Mouse (Mus musculus): Measurements from ENCODE around the gene Aplp2. TPM values are rescaled to one million over a fixed set of nuclear protein-coding genes. Genes with fewer than 3 reads are reported as not detected.

Gene Aplp2
- total RNA-seq (2021): 100 to 1,000 TPM; 311 to 312 TPM

DNA sequence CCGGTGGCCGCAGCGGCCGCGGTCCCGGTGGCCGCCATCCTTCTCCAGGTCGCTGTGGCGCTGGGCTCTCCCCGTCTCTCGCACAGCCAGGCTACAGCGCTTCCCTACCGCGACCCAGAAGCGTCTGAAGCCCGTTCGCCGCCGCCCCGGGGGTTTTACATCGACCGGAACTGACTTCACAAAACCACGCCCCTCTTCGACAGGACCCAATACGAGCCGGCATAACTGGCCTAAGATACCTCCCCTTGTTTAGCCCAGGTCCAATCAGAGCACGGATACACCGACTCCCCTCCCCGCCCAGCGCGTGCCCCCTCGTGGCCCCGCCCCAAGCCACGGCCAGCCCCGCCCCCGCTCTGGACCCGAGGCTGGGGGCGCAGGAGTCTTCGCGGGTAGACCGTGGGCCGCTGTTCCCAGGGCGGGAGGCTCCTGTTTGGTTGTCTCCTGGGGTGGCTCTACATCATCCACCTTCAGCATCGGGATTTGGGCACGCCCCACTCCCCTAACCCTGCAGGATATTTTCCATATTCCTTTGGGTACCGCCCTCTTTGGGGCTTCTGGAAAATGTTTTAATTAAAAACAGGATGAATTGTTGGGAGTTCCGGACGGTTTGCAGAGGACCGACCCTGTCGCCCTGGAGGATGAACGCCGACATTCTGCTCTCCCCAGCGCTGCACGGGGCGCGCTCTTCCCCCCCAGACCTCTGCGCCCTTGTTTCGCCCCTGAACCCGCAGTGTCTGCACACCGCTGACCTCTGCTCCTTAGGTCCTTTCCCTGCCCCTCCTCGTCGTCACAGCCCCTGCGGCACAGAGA lies at the start of gene Aplp2:
Gene Aplp2 (minus strand): TSS at position 126 of the 810 bp plus-strand sequence.
- peak; percentile 98 for DNase-seq

DNA sequence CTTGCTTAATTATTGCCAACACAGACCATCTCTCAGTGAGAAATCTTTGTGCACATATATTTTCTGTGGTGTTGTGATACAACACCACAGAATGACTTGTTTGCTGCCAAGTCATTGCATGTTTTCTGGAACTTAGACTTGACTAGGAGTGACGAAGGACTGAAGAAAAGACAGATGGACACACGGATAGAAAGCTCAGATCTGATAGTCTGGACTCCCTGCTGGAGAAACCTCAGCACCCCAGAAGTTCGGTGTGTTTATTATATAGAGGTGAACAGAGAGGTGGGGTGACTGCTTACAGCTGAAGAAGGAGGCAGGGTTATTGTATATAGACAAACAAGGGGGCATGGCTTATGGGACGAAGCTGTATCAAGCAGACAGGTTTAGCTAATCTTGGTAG lies 48.6 kb upstream of the Aplp2 start:
- no peak for DNase-seq

DNA sequence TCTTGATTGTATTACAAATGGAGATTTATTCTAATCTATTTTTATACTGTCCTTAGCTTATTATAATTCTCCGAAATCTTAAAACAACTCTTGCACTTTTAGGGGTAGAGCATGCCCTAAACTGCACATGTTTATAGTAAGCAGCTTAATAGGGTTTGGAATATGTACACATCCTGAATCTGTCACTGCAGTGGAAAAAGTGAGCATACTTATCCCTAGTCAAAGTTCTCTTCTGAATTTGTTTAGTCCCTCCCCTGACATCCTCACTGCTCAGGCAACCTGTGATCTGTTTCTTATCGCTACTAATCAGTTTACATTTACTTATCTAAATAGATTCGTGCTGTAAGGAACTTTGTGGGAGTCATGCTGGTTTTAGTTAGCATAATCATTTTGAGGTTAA lies 46.6 kb upstream of the Aplp2 start:
- no peak for DNase-seq

- no peak for DNase-seq
Measured at GRCm38 (mm10) chr9:31255953-31256352, 44.3 kb upstream of the Aplp2 start.

GRCm38 (mm10) chr9:31254697-31255004 lies 43.0 kb upstream of the Aplp2 start:
- no peak for DNase-seq

DNA sequence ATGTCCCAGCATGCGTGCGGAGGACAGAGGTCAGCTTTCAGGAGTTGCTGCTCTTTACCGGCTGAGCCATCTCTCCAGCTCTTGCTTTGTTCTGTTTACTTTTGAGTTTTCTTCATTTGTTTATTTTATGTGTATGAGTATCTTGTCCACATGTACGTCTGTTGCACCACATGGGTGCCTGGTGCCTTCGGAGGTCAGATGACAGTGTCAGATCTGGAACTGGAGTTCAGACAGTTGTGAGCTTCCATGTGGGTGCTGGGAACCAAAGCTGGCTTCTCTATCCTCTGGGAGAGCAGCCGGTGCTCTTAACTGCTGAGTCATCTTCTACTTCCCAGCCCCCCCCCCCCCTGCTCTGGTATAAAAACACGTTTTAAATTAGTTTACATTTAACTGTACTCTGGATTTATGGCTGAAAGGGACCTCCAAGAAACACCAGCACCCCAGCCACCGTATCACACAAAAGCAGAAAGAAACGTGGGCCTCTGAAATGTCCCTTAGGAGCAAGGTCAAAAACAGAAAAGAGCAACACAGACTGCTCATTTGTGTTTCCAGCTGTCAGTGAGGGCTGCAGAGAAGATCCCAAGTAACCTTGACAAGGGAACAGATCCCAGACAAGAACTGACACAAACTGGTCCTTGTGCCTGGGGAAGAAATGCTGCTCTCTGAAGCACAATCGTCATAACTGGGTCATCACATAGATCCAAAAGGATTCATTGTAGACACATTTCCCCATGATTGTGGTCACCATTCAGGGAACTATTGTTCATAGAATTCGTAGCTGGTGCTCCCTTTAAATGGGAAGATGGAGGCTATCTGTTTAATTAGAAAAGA lies 42.5 kb upstream of the Aplp2 start:
- no peak for DNase-seq

DNA sequence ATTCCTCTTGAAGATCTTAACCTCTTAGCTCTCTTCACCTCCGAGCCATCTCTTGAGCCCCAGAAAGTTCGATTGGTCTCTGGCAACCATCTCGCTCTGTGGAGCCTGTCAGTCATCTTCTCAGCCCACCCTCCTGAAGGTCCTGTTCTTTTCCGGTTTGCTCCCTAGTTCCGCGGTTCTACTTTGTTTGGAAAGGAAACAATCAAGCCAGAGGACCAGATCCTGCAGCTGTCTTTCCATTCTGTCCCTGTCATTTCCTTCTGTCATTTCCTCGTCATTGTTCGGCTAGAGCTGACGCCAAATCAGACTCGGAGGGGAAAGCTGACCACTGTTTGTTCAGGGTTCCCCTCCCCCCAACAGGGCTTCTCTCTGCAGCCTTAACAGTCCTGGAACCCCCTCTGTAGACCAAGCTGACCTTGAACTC lies 41.7 kb upstream of the Aplp2 start:
- peak; percentile 61 for DNase-seq

DNA sequence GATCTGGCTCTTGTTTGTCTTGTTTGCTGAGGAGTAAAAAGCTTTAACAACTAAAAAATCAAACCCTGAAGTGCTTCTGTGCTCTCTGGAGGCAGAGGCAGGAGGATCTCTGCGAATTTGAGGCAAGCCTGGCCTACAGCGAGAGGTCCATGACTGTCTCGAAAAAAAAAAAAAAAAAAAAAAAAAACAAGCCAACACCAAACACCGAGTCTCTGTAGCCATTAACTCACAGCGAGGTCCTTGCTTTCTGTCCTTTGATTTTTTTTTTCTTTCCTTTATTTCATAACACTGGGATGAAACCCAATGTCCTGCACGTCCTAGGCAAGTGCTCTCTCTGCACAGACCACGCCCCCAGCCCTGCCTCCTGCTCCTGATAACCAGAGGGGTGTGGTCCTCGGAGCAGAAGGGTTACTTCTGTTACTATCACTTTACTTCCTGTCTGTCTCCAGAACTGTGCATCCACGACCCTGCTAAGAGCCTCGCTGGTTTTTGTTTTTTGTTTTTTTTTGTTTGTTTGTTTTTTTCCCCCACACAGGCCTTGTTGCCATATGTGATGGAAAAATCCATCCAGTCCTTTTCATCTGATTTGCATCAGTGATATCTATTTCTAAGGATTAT lies 40.7 kb upstream of the Aplp2 start:
- DNase-seq: peak; percentile 40

DNA sequence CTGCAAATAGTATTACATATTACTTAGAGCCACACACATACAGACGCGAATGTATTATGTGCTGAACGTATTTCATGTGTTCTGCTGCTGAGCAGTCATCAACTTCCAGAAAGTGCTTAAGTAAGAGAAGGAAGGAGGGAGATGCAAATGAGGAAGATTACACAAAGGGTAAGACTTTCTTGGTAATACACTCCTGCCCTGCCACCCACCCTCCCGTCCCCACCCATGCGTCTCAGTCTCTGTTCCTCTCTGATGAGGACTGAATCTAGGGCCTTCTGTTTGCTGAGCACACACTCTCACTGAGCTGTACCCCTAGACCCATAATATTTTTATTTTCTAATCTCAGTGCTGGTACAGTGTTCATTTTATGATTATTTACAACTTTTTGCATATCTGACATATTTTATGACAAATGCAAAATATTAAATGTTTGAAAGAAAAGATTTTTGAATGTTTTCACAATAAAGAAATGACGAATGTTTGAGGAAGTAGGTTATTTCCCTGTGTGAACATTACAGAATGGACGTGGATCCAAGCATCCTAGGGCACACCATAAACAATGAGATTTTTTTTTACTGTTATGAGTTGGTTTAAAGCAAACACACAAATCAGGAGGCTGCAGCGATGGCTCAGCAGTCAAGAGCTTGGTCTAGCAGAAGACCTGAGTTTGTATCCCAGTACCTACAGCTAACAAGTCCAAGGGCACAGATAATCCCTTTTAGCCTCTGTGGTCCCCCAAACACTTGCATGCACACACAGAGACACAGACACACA lies 36.0 kb upstream of the Aplp2 start:
- no peak for DNase-seq

DNA sequence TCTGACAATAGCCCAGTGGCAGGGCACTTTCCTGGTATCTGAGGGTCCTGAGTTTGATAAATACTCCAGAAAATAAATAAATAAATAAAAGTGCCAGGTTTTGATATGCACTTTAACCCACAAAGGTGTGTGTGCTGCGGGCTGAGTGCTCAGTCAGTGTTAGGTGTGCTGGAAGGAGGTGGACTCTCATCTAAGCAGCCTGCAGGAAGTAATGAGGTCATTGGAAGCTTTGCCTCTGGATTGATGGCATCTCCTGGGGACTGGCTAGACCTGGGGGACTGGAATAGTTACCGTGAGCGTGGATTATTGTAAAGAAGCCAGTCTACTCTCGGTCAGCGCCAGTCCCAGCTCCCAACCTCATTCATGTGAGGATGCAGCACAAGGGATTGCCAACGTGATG lies 34.8 kb upstream of the Aplp2 start:
- DNase-seq: no peak

GRCm38 (mm10) chr9:31245006-31245405 lies 33.4 kb upstream of the Aplp2 start:
- DNase-seq: no peak

GRCm38 (mm10) chr9:31243939-31244333 lies 32.3 kb upstream of the Aplp2 start:
- no peak for DNase-seq

DNA sequence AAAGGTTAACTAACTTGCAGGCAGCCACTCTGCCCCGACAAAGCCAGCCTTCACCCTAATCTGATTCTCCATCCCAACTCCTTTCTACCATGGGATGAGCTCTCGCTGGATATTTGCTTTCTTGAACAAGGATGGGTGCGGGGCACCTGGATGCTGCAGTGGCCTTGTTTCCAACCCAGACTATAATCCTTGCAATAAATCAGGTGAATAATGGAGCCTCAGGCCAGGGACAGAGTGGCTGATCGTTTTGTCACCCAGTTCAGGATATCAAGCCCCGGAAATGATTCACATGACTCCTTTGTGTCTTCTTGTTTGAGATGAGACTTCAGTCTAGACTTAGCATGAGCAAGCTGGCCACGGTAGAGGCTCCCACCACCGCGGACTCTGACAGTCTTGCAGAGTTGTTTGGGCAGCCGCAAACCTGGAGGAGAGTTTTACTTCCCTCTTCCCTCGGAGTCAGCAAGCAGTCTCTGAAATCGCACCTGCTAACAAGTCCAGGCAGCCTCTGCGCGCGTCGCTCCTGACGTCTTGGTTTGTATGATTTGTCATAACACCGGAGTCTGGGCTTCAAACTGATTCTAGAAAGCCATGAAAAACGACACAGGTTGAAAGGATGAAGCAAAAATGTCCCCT lies 31.8 kb upstream of the Aplp2 start:
- no peak for DNase-seq

DNA sequence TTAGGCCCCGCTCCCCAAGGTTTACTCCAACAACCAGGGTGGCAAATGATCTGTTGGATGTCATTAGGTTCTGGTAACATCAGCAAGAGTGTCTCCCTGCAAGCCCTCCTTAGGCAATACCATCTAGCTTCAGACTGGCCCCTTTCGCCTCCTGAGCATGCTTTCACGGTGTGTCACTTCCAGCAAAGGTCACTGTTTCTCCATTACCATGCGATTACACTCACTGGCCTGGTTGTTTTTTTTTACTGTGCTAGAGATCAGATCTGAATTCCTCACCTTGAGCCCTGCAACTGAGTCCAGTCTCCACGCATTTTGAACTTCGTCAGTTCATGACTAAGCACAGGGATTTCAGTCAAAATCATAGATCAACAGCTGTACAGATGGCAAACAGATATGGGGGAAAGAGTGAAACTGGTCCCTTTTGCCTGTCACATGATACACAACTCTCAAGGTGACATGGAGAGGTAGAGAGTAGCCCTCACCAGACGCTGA lies 29.6 kb upstream of the Aplp2 start:
- no peak for DNase-seq

DNA sequence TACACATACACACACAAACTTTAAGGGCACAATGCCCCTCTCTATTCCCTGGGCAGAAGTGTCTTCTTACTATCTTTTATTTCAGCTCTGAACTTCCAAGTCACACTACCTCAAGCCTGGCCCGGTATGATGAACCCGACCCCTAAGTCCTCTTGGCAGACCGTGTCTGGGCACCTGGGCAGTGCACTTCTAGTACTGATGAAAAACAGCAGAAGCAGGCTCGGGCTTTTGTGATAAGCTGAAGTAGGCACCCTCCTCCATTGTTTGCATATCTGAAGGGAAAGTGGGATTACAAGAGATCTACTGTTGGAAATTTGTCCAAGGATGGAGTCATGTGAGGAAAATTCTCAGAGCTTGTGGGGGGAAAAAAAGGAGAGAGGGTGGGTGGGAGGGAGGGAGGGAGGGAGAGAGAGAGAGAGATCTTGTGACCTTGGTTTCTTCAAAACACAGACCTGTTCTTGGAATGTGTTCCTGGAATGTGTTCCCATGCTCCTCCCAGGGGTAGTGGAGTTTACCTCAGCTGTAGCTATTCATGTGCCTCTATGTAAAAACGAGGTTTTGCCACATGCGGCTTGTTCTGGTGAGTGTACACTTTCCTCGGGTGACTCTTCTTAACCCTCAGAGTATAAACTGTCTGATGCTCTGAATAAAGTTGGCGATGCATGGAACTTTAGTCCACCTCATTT lies 29.1 kb upstream of the Aplp2 start:
- DNase-seq: no peak

- no peak for DNase-seq
Measured at GRCm38 (mm10) chr9:31239551-31239950, 27.9 kb upstream of the Aplp2 start.

GRCm38 (mm10) chr9:31238526-31238925 lies 26.9 kb upstream of the Aplp2 start:
- no peak for DNase-seq

GRCm38 (mm10) chr9:31236079-31236478 lies 24.5 kb upstream of the Aplp2 start:
- DNase-seq: no peak

GRCm38 (mm10) chr9:31235489-31235888 lies 23.9 kb upstream of the Aplp2 start:
- no peak for DNase-seq

GRCm38 (mm10) chr9:31235030-31235429 lies 23.4 kb upstream of the Aplp2 start:
- DNase-seq: no peak

DNA sequence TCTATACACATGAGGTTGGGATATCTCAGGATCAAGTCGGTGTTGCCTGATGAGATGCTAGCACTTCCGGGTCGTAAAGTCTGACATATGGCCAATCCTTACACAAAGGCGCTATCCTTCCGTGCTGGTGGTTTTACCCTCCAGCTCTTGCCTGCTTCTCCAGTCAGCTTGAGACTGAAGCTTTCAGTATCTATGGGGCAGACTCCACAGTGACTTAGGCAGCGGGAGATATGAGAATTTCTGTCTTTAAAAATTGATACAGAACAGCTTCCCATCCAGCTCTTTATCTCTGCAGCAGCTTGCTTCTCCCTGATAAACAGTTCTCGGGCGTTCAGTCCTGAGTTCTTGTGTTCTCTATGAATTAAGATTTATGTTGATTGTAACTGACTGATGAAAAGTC lies 14.9 kb upstream of the Aplp2 start:
- DNase-seq: no peak
